Mouse (Mus musculus) layer of hippocampus, postnatal 36 days (tissue): ENCODE data around the gene Eif4ebp2. TPM values are rescaled to one million over a fixed set of nuclear protein-coding genes. Genes with fewer than 3 reads are reported as not detected.
A peak's percentile ranks its signal among the peaks of the same experiment; 100 is the strongest.

Experiments
- DNase-seq, 2 experiments: peaks; one replicate each; pipeline ENCODE4 v3.0.0; 2022
- total RNA-seq, 2 experiments: library from RNA; stranded (reverse); gene quantifications; 2 replicates each; pipeline ENCODE4 v1.2.3; 2021

Gene Eif4ebp2
- total RNA-seq: 10 to 100 TPM; 56.1 to 56.8 TPM

- peak; percentile 98 to 99 for DNase-seq
Measured at GRCm38 (mm10) chr10:61452645-61453044, at the start of gene Eif4ebp2. Gene Eif4ebp2 (minus strand): TSS chr10:61452661.

- no peak for DNase-seq
Measured at GRCm38 (mm10) chr10:61500756-61501155, 48.3 kb upstream of the Eif4ebp2 start.

- DNase-seq: peak in 1 of 2 experiments; percentile 38
Measured at GRCm38 (mm10) chr10:61499505-61500466, 47.3 kb upstream of the Eif4ebp2 start.

- no peak for DNase-seq
Measured at GRCm38 (mm10) chr10:61496231-61496630, 43.8 kb upstream of the Eif4ebp2 start.

- DNase-seq: no peak
Measured at GRCm38 (mm10) chr10:61495461-61495860, 43.0 kb upstream of the Eif4ebp2 start.

- DNase-seq: peak; percentile 60 to 74
Measured at GRCm38 (mm10) chr10:61492040-61492439, 39.6 kb upstream of the Eif4ebp2 start.

GRCm38 (mm10) chr10:61491573-61491972, 39.1 kb upstream of the Eif4ebp2 start:
- no peak for DNase-seq

- DNase-seq: no peak
Measured at GRCm38 (mm10) chr10:61488522-61489110, 36.2 kb upstream of the Eif4ebp2 start.

- DNase-seq: no peak
Measured at GRCm38 (mm10) chr10:61486551-61487339, 34.3 kb upstream of the Eif4ebp2 start.

- DNase-seq: no peak
Measured at GRCm38 (mm10) chr10:61484801-61485200, 32.3 kb upstream of the Eif4ebp2 start.

GRCm38 (mm10) chr10:61482771-61483170, 30.3 kb upstream of the Eif4ebp2 start:
- DNase-seq: no peak

GRCm38 (mm10) chr10:61480488-61480887, 28.0 kb upstream of the Eif4ebp2 start:
- DNase-seq: no peak

- no peak for DNase-seq
Measured at GRCm38 (mm10) chr10:61479927-61480326, 27.5 kb upstream of the Eif4ebp2 start.

- DNase-seq: no peak
Measured at GRCm38 (mm10) chr10:61479461-61479860, 27.0 kb upstream of the Eif4ebp2 start.

GRCm38 (mm10) chr10:61476440-61477165, 24.1 kb upstream of the Eif4ebp2 start:
- DNase-seq: no peak

- DNase-seq: peak; percentile 91 to 94
Measured at GRCm38 (mm10) chr10:61475594-61476439, 23.4 kb upstream of the Eif4ebp2 start, which contains the start of gene Lrrc20. Gene Lrrc20 (plus strand): TSS chr10:61475801.

GRCm38 (mm10) chr10:61474344-61474743, 21.9 kb upstream of the Eif4ebp2 start:
- no peak for DNase-seq

- DNase-seq: no peak
Measured at GRCm38 (mm10) chr10:61473640-61474039, 21.2 kb upstream of the Eif4ebp2 start.

- DNase-seq: no peak
Measured at GRCm38 (mm10) chr10:61468900-61469299, 16.4 kb upstream of the Eif4ebp2 start.

- no peak for DNase-seq
Measured at GRCm38 (mm10) chr10:61466873-61467272, 14.4 kb upstream of the Eif4ebp2 start.

- no peak for DNase-seq
Measured at GRCm38 (mm10) chr10:61466242-61466641, 13.8 kb upstream of the Eif4ebp2 start.
